Mouse (Mus musculus): ENCODE data around the gene Ctdspl.

DNA sequence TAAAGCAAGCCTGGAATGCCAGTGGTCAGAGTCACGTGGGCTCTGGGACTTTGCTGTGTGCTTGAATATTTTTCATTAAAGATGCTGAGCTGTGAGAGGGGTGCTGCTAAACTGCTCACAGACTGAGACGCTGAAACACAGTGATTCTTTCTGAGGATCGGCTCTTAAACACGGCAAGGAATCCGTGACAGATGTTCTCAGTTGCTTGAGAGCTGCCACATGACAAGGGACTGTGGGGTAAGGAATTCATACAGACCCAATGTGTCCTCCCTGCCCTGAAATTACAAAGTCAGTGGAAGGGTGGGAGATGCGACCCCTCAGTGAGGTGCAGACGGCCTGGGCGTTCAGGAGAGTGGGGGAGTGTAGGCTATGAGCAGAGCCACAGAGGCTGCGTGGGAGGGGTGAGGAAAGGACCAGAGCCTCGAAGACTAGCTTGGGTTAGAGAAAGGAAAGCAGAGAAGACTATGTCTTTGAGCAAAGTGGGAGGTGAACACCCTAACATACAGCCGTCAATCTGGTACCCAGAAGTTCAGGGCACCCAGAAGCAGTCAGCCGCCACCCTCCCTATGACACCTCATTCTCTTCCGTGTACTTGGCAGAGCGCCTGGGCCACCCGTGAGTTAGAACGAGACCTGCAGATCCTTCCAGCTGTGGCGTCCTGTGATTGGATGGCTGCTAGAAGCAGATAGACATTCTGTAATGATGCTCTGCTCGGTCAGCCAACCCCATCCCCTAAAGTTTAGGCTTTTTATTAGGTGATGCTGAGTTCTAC lies 38.2 kb downstream of the Ctdspl start:
- TF ChIP-seq CTCF (IDR thresholded peaks at IDR 0.05) (no peak), EP300 (IDR thresholded peaks at IDR 0.05) (no peak)
